Mouse (Mus musculus): ENCODE measurements around the gene Osbp2.

DNA sequence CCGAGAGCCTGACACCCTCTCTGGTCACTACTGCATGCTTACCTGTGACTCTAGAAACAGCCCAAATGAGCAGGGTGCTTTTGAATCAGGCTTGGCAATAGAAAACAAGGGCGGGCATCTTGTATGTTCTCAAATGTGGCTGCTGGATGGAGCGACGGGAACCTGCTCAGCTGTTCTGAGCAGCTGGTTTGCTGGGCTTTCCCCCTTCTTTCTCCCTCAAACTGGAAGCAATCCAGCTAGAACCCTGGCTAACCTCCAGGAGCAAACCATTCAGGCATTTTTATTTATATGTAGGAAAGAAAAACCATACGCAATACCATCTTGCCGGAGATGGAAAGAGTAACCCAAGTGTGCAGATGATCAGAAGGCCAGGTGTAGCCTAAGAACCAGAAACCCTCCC is 147.0 kb downstream of the Osbp2 start:
- TF ChIP-seq GATA1 (IDR thresholded peaks at IDR 0.05; ENCODE audit: low read length), result no peak
- no peak for TF ChIP-seq TAL1 (IDR thresholded peaks at IDR 0.05; ENCODE audit: low read length)
